Mouse (Mus musculus) MN1 (cell line): ENCODE measurements around the gene Osbpl7.

Experiments
- DNase-seq: peaks from one replicate; pipeline ENCODE4 v3.0.0-alpha.2; 2016; ENCODE audit warnings: low spot score

Gene Osbpl7

GRCm38 (mm10) chr11:97050216-97050943 is at the start of gene Osbpl7:
Gene Osbpl7, plus strand, starts transcription at chr11:97050628.
- peak; percentile 47 for DNase-seq

DNA sequence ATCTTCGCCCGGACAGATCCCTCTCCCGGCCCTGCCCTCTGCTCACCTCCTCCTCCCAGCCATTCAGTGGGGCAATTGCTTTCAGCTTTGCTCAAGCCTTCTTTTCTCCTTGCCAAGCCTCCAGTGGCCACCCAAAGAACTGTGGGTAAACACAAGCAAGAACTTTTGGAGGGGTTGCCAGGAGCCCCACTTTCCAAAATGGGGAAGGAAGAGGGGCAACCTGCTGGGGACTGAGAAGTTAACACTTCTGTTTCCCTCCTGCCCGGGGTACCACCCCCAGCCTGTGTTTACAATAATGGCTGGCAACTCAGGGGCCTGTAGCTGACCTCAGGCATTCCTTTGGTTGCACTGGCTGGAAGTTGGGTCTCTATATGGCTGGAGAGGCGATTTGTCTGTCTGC is 47.3 kb upstream of the Osbpl7 start:
- DNase-seq, result no peak

- DNase-seq, result peak; percentile 77
Observed at GRCm38 (mm10) chr11:97007093-97007794, 43.2 kb upstream of the Osbpl7 start.

GRCm38 (mm10) chr11:97009198-97009790 is 41.1 kb upstream of the Osbpl7 start:
- no peak for DNase-seq

DNA sequence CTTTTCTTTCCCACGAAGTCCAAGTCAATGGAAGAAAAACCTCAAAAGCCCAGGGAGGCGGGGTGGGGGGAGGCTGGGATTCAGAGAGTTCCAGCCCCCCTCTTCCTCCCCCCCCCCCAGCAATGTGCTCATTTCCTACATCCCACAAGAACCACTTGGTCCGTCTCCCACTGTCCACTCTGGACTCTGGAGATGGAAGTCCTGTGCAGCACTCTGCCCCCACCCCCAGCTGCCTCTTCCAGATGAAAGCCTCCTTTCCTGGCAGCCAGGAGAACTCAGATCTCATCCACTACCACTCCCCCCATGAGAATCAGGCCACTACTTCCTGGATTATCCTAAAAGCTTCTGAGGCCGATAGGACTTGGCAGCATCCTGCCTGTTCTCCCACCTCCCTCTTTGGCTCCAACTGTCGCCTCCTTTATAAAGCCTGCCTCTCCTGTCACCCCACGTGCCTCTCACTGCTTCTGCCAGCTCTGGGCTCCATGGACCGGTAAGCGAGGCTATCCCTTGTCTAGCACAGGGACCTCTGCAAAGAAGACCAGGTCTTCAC is 37.2 kb upstream of the Osbpl7 start, which contains the start of gene Sp6:
Gene Sp6, plus strand, starts transcription at position 274 of the 550 bp plus-strand sequence.
- peak; percentile 40 for DNase-seq

DNA sequence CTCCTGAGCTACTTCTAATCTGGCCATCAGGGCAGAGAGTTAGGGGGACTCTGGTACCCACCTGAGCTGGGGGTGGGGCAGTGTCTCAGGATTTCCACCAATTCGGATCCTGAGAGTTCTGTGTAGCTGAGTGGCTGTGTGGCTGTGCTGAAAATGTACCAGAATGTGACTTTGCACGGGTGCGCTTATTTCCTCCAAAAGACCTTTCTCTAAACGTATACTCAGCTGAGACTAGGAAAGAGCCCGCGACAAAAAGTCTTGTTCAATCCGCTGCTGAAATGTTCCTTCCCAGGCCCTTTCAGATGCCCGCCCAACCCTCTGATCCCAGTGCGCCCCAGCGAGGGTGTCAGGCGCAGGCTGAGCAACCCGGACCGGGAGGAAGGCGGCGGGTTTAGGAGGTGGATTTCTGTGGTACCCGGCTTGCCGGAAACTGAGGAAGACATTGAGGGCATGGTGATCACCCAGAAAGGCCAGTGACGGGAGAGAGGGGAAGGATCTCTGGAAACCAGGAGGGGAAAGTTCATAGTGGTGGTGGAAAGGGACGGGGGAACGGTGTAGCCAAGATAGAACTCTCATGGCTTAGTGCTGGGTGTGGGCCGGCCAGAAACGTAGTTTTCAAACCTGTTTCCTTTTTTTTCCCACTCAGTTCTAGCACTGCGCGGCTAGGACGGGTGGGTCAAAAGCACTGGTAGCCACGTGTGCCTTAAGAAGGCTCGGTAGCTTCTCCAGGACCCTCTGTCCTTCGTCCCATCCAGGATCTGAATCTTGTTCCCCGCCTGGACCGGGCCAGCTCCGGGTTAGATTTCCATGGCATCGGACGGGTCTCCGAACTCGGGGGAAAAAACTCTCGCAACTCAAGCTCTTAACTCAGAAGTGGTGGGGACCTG is 32.5 kb upstream of the Osbpl7 start:
- DNase-seq, result no peak

GRCm38 (mm10) chr11:97018583-97019344 is 31.7 kb upstream of the Osbpl7 start:
- DNase-seq, result peak; percentile 55

DNA sequence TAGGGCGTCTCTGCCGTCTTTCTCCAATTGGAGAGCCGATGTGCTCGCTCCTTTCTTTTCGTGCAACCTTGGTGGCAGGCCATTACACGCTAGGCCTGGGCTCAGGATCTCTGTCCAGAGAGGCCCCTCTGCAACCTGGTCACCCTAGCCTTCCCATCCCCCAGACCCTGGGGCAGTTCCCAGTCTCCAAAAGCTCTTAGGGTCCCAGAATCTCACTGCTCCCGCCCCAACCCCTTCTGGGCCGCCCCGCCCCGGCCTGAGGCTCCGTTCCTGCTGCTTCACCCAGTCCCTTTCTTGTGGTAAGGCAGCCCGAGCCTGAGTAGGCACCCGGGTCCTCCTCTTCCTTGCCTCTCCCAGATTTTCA is 31.1 kb upstream of the Osbpl7 start:
- DNase-seq, result peak; percentile 38

- no peak for DNase-seq
Observed at GRCm38 (mm10) chr11:97021121-97021765, 29.2 kb upstream of the Osbpl7 start.

DNA sequence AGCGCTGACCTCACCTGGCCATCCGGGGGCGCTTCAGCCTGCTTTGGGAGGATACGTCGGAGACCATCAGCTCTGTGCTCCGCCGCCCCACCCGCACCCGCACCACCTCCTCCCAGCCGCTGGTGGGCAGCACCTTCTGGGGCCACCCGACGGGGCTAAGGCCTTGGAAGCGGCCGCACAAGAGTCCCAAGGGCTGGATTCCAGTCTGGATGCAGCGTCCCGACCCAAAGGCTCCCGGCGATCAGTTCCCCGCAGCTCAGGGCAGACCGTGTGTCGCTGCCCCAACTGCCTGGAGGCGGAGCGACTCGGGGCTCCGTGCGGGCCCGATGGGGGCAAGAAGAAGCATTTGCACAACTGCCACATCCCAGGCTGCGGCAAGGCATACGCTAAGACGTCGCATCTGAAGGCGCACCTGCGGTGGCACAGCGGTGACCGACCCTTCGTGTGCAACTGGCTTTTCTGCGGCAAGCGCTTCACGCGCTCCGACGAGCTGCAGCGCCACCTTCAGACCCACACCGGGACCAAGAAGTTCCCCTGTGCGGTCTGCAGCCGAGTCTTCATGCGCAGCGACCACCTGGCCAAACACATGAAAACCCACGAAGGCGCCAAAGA is 28.4 kb upstream of the Osbpl7 start:
- DNase-seq, result no peak

DNA sequence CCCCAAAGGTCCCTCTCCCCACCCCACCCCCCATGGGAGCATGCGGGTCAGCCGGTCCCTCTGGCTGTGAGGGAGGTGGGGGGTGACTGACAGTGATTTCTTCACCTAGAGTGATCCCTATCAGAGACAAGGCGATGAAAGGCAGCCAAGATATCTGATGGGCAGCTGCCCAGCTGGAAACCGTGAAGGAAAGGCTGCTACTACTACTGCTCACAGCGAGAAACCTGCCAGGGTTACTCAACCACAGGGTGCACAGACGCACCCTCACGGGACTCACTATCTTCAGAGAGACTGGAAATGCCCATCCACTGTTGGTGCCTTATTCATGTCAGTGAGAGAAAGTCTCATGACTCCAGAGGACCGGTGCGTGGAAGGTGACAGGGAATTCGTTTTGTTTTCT is 25.5 kb upstream of the Osbpl7 start:
- DNase-seq, result peak; percentile 63

- DNase-seq, result peak; percentile 85
Observed at GRCm38 (mm10) chr11:97025721-97026344, 24.6 kb upstream of the Osbpl7 start.

DNA sequence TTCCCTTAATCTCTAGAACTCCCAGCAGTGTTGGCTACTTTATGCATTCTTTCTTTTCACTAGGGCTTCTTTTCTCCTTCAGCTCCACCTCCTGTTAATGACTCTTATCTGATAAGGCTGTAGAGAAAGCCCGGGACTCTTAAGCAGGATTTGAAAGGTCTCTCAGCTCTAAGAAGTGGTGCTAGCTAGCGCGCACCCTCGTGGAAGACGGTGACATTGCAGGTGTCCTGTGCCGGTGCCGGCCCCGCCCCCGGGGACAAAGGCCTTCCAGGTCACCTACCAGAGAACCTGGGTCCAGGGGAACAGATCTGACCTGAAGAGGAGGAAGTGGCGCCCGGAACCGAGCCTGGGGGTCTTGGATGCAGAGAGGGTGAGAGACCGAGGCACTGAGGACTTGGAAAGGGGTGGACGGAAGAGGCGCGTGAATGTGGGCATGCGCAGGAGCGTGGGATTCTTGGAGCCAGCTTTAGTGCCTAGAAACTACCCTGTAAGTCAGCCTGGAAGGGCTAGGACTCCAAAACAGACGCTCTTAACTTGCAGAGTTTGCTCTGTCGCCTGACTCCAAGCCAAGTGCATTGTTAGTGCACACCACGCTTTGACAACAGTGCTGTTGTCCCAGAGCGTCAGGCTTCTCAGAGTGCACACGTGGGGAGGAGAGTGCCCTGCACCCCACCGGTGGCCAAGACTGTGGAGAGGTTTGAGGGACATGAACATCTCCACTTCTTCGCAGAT is 20.6 kb upstream of the Osbpl7 start, which contains the start of gene Scrn2:
Gene Scrn2, plus strand, starts transcription at position 253 of the 732 bp plus-strand sequence.
- DNase-seq, result peak; percentile 79

DNA sequence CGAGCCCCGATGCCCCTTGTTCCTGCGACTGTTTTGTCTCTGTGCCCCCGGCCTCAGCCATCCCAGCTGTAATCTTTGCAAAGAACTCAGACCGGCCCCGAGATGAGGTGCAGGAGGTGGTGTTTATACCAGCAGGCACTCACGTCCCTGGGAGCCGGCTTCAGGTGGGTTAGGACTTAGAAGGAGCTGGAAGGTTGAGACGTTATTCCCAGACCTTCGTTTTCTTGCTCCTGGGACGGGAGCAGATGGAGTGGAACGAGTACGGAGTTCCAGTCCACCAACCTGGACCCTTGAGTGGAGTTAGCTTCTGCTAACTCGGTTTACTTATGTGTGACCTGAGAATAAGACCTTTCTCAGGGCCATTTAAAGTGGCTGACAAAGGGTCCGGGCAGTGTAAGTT is 20.0 kb upstream of the Osbpl7 start:
- no peak for DNase-seq

DNA sequence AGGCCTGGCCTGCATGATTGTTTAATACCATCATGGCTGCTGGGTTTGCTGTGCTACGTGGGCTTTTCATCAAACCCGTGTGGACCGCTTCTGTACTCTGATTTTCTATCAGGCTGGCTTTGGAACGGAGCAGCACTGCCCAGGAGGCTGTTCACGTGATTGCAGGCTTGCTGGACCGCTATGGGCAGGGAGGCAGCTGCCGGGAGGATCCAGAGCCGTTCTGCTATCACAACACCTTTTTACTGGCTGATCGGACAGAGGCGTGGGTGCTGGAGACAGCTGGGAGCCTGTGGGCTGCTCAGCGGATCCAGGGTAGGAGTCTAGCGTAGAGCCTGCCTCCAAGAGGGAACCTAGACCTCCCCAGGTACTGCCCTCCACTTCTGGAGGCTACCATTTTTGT is 18.5 kb upstream of the Osbpl7 start:
- no peak for DNase-seq

DNA sequence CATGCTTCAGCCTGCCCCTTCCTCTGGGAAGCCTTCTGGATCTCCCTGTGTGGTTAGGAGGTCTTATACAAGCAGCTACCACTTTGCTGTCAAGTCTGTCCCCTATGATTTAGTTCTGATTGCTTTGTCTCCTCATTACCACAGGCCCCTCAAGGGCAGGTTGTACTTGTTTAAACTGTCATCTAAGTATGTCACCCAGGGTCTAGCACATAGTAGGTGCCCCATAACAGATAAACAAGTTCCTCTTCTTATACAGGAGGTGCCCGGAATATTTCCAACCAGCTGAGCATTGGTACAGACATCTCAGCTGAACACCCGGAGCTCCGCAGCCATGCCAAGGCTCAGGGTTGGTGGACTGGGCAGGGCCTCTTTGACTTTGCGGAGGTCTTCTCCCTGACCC is 17.9 kb upstream of the Osbpl7 start:
- DNase-seq, result no peak

DNA sequence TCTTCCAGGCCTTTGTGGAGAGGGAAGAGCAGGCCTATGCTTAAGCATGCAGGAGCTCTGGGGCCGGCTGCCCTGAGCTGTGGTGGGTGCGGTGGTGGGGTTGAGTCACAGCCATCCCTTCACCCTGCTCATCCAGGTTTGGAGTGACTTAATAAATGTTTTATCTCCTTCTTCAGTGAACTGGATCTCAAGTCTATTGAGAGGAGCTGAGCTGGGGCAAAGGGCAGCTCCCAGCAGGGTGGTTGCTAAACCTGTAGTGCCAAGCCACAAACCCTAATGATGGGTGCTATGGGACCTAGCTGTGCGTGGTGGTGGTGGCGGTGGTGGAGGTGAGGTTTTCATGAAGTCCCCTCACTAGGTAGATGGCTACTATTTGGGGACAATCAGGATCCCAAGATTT is 16.6 kb upstream of the Osbpl7 start:
- DNase-seq, result no peak

DNA sequence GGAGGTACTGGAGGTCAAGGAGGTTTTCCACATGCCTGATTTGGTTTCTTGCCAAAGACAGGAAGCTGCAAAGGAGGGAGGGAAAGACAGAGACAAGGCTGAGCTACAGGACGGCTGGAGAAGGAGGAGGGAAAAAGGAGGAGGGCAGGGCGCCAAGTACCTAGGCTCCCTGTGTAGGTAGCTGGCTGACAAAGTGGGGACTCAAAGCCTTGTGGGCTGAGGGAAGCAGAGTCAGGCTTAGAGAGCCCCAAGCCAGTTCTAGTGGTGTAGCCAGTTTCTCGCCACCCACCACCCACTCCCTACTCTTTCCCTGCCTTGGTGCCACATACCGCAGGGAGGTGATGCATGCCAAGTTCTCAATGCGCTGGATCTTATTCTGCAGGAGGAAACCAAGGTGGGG is 14.3 kb upstream of the Osbpl7 start:
- no peak for DNase-seq

DNA sequence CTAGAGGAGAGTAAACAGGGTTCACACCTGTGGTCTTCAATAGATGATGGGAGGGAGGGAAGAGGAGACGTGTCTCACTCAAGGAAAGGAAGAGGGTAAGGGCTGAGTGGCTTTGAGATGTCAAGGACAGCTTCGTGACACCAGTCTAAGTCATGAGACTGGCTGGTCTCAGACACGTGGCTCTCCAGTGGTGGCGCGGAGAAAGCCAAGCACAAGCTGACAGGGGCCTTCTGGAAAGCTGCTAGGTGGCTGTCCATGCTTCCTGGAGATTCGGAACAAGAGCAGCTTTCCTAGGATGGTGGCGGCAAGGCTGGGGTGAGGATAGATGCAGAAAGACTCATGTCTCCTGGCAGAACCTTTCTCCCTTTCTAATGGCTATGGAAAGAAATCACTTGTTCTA is 11.5 kb upstream of the Osbpl7 start:
- DNase-seq, result no peak
